Comparison of ENCODE assay signal across 13 mouse cellular contexts in genomic region chr13:94155657-94156429, GRCm38 (mm10).
DNase-seq lines count a peak whose midpoint lies in the region; ATAC-seq and TF ChIP-seq lines count a peak whose summit lies in the region.
"Had no signal": no experiment of that assay in that cellular context is flagged by ENCODE, and none has a peak within 500 bp of the region (broad histone marks: within the 10 kb centered on the region; RNA-seq: fewer than 3 reads in every experiment).

No protein-coding gene starts in this region.

- peak; percentile 76 for ATAC-seq in forebrain, postnatal 0 days
- ATAC-seq in forebrain, embryonic 11.5 days (replicated peaks; ENCODE audit: low FRiP score) = no peak
- no peak for ATAC-seq in midbrain, embryonic 11.5 days (ENCODE audit: low FRiP score)

- H3K27me3 ChIP-seq in forebrain, postnatal 0 days (ENCODE audit: insufficient read depth, low read length) = no peaks in the 10 kb centered on the region
- H3K27me3 ChIP-seq in forebrain, embryonic 11.5 days (ENCODE audit: control insufficient read depth, insufficient read depth, low read length) = no peaks in the 10 kb centered on the region
- H3K27me3 ChIP-seq in midbrain, embryonic 10.5 days (ENCODE audit: low read depth, poor library complexity, severe bottlenecking) = no peaks in the 10 kb centered on the region
- H3K27me3 ChIP-seq in midbrain, embryonic 11.5 days (ENCODE audit: control insufficient read depth, insufficient read depth, low read length) = no peaks in the 10 kb centered on the region
- no peaks in the 10 kb centered on the region for H3K27me3 ChIP-seq in myocyte (ENCODE audit: control insufficient read depth, insufficient read depth, insufficient read length)

- H3ac ChIP-seq in myocyte (ENCODE audit: control insufficient read depth, insufficient read length) = no peak overlapping the region

- H3K27ac ChIP-seq in forebrain, postnatal 0 days (ENCODE audit: low read depth, low read length) = no peak overlapping the region
- H3K27ac ChIP-seq in forebrain, embryonic 11.5 days (ENCODE audit: low read depth, low read length) = no peak overlapping the region
- 0 out of 2 replicates have a peak overlapping the region, but pooled peaks have one; percentile 6 for H3K27ac ChIP-seq in midbrain, embryonic 10.5 days (replicated peaks)
- no peak overlapping the region for H3K27ac ChIP-seq in midbrain, embryonic 11.5 days (ENCODE audit: low read depth, low read length)
- H3K27ac ChIP-seq in embryonic fibroblast, embryonic 13.5 days (ENCODE audit: insufficient read depth, low read length) = peak overlapping the region; percentile 91; the same call in 1 of the 2 replicates

- no peak overlapping the region for H3K4me2 ChIP-seq in forebrain, postnatal 0 days (ENCODE audit: low read depth)
- H3K4me2 ChIP-seq in forebrain, embryonic 11.5 days (ENCODE audit: low read depth, low read length, severe bottlenecking) = no peak overlapping the region
- H3K4me2 ChIP-seq in midbrain, embryonic 11.5 days = no peak overlapping the region
- peak overlapping the region; percentile 86 for H3K4me2 ChIP-seq in myocyte (ENCODE audit: low read depth)
- H3K4me2 ChIP-seq: heart, embryonic 11.5 days had no signal

- no peak overlapping the region for H3K4me3 ChIP-seq in forebrain, postnatal 0 days (ENCODE audit: low read depth, low read length)
- H3K4me3 ChIP-seq in forebrain, embryonic 11.5 days (ENCODE audit: low read depth, low read length) = no peak overlapping the region
- no peak overlapping the region for H3K4me3 ChIP-seq in midbrain, embryonic 10.5 days
- no peak overlapping the region for H3K4me3 ChIP-seq in midbrain, embryonic 11.5 days (ENCODE audit: low read depth, low read length)
- H3K4me3 ChIP-seq in embryonic fibroblast, embryonic 13.5 days (ENCODE audit: insufficient read depth, low read length) = no peak overlapping the region
- no peak overlapping the region for H3K4me3 ChIP-seq in myocyte
- H3K4me3 ChIP-seq: erythroblast, embryonic 14.5 days had no signal

- no peaks in the 10 kb centered on the region for H3K36me3 ChIP-seq in forebrain, postnatal 0 days (ENCODE audit: insufficient read depth)
- H3K36me3 ChIP-seq in forebrain, embryonic 11.5 days (ENCODE audit: control insufficient read depth, insufficient read depth, low read length) = no peaks in the 10 kb centered on the region
- H3K36me3 ChIP-seq in midbrain, embryonic 10.5 days = no peaks in the 10 kb centered on the region
- no peaks in the 10 kb centered on the region for H3K36me3 ChIP-seq in midbrain, embryonic 11.5 days (ENCODE audit: control insufficient read depth, insufficient read depth, low read length)
- H3K36me3 ChIP-seq in myocyte (ENCODE audit: control insufficient read depth, insufficient read depth) = no peaks in the 10 kb centered on the region

- TF ChIP-seq CTCF in forebrain, postnatal 0 days (IDR thresholded peaks at IDR 0.05; ENCODE audit: low read depth) = no peak
- no peak for TF ChIP-seq CTCF in embryonic fibroblast, embryonic 13.5 days (IDR thresholded peaks at IDR 0.05; ENCODE audit: borderline replicate concordance, insufficient read depth, low read length)

- WGBS in forebrain, postnatal 0 days = 48% methylated on average over 9 of the region's 9 CpGs
- WGBS in forebrain, embryonic 11.5 days = 53% methylated on average over 9 of the region's 9 CpGs
- WGBS in midbrain, embryonic 10.5 days = 48% methylated on average over 9 of the region's 9 CpGs
- 48% methylated on average over 9 of the region's 9 CpGs for WGBS in midbrain, embryonic 11.5 days

- no peak overlapping the region for H3K9ac ChIP-seq in forebrain, postnatal 0 days
- no peak overlapping the region for H3K9ac ChIP-seq in forebrain, embryonic 11.5 days (ENCODE audit: low read length)
- H3K9ac ChIP-seq in midbrain, embryonic 11.5 days (ENCODE audit: low read length) = no peak overlapping the region

- no peak for TF ChIP-seq POLR2A in embryonic fibroblast, embryonic 13.5 days (IDR thresholded peaks at IDR 0.05; ENCODE audit: low read depth, low read length)
- no peak for TF ChIP-seq POLR2A in myocyte (IDR thresholded peaks at IDR 0.05; ENCODE audit: insufficient read length, low read depth)

- H3K4me1 ChIP-seq in forebrain, postnatal 0 days (ENCODE audit: insufficient read depth) = no peaks in the 10 kb centered on the region
- no peaks in the 10 kb centered on the region; the same call in none of the 2 replicates for H3K4me1 ChIP-seq in forebrain, embryonic 11.5 days (replicated peaks; ENCODE audit: control insufficient read depth, insufficient read depth, low read length)
- peaks cover 35% of the 10 kb centered on the region for H3K4me1 ChIP-seq in midbrain, embryonic 10.5 days
- peaks cover 9% of the 10 kb centered on the region; the same call in 1 of the 2 replicates for H3K4me1 ChIP-seq in midbrain, embryonic 11.5 days (ENCODE audit: control insufficient read depth, insufficient read depth, low read length)
- peaks cover 19% of the 10 kb centered on the region for H3K4me1 ChIP-seq in embryonic fibroblast, embryonic 13.5 days (ENCODE audit: control insufficient read depth, insufficient read depth, low read length)

- H3K79me2 ChIP-seq in myocyte (ENCODE audit: control insufficient read depth, insufficient read depth) = peaks cover 67% of the 10 kb centered on the region

- no peaks in the 10 kb centered on the region; the same call in 1 of the 2 replicates for H3K9me3 ChIP-seq in forebrain, postnatal 0 days (ENCODE audit: low read length)
- no peaks in the 10 kb centered on the region for H3K9me3 ChIP-seq in forebrain, embryonic 11.5 days (ENCODE audit: control insufficient read depth, low read length)
- peaks cover 5% of the 10 kb centered on the region; the same call in 1 of the 2 replicates for H3K9me3 ChIP-seq in midbrain, embryonic 10.5 days (replicated peaks)
- no peaks in the 10 kb centered on the region for H3K9me3 ChIP-seq in midbrain, embryonic 11.5 days (ENCODE audit: control insufficient read depth, low read length)

- DNase-seq in forebrain, postnatal 0 days = no peak
- DNase-seq in forebrain, embryonic 11.5 days (ENCODE audit: low spot score) = no peak
- no peak for DNase-seq in midbrain, embryonic 10.5 days (ENCODE audit: low spot score)
- no peak for DNase-seq in midbrain, embryonic 11.5 days (ENCODE audit: low spot score, missing footprints)
- DNase-seq in spleen, adult 18-20 months = no peak
- DNase-seq in left cerebral cortex, adult 11 months (ENCODE audit: low spot score) = no peak
- DNase-seq: cerebellum, adult 18-20 months; kidney, adult 18-20 months; right cerebral cortex, adult 18-20 months had no signal

TF ChIP-seq in myocyte, 11 proteins besides CTCF, POLR2A, EP300 and RAD21:
- TF ChIP-seq REST (IDR thresholded peaks at IDR 0.05; ENCODE audit: insufficient read depth, insufficient read length) (no peak), MYOG (IDR thresholded peaks at IDR 0.05; ENCODE audit: control insufficient read depth in 1 of 3, insufficient read depth in 1 of 3, insufficient read length in 2 of 3, low read depth in 2 of 3) (no peak), E2F4 (IDR thresholded peaks at IDR 0.05; ENCODE audit: insufficient read depth) (no peak), TCF3 (IDR thresholded peaks at IDR 0.05; ENCODE audit: insufficient read length, low read depth) (no peak), USF1 (IDR thresholded peaks at IDR 0.05; ENCODE audit: low read depth) (no peak), MAX (IDR thresholded peaks at IDR 0.05; ENCODE audit: low read depth) (no peak), MYOD1 (IDR thresholded peaks at IDR 0.05; ENCODE audit: control insufficient read depth in 1 of 3, insufficient read length in 2 of 3, low read depth in 2 of 3) (no peak), SRF (IDR thresholded peaks at IDR 0.05; ENCODE audit: control insufficient read depth, insufficient read length, low read depth) (no peak), CEBPB (IDR thresholded peaks at IDR 0.05; ENCODE audit: insufficient read depth, poor library complexity, severe bottlenecking) (no peak), POLR2AphosphoS2 (IDR thresholded peaks at IDR 0.05; ENCODE audit: insufficient read length, low read depth) (no peak), TCF12 (IDR thresholded peaks at IDR 0.05; ENCODE audit: insufficient read depth, poor library complexity, severe bottlenecking) (no peak)

Comparison
In these comparisons a context has a peak if more than half of its experiments do, and no peak if none do; other contexts are left out.
1. H3K27ac ChIP-seq: peak in midbrain, embryonic 10.5 days (single experiment) and embryonic fibroblast, embryonic 13.5 days (single experiment); none in forebrain, postnatal 0 days (single experiment), forebrain, embryonic 11.5 days (single experiment) and midbrain, embryonic 11.5 days (single experiment).